Mouse (Mus musculus) large intestine, adult 2 months (tissue): ENCODE measurements around the gene Irx1. TPM values are rescaled to one million over a fixed set of nuclear protein-coding genes. Genes with fewer than 3 reads are reported as not detected.

Source experiments
- DNase-seq: peaks from one replicate; pipeline ENCODE4 v3.0.0-alpha.2; 2012; ENCODE audit warnings: low read depth, low spot score
- WGBS: fragments of 180-500 bp; shearing (Covaris S2); methylation state at CpG from one replicate; pipeline ENCODE4 v1.1.7; 2018; 5-methylcytosine and 5-hydroxymethylcytosine counted together
- polyA plus RNA-seq: library from polyadenylated mRNA; depleted of rRNA; stranded (reverse); fragments of >200 nt; gene quantifications from 2 replicates; pipeline ENCODE4 v1.2.3, GENCODE M21; 2012; rRNA removed

Irx1 gene
- not detected in 2 replicates for polyA plus RNA-seq

DNA sequence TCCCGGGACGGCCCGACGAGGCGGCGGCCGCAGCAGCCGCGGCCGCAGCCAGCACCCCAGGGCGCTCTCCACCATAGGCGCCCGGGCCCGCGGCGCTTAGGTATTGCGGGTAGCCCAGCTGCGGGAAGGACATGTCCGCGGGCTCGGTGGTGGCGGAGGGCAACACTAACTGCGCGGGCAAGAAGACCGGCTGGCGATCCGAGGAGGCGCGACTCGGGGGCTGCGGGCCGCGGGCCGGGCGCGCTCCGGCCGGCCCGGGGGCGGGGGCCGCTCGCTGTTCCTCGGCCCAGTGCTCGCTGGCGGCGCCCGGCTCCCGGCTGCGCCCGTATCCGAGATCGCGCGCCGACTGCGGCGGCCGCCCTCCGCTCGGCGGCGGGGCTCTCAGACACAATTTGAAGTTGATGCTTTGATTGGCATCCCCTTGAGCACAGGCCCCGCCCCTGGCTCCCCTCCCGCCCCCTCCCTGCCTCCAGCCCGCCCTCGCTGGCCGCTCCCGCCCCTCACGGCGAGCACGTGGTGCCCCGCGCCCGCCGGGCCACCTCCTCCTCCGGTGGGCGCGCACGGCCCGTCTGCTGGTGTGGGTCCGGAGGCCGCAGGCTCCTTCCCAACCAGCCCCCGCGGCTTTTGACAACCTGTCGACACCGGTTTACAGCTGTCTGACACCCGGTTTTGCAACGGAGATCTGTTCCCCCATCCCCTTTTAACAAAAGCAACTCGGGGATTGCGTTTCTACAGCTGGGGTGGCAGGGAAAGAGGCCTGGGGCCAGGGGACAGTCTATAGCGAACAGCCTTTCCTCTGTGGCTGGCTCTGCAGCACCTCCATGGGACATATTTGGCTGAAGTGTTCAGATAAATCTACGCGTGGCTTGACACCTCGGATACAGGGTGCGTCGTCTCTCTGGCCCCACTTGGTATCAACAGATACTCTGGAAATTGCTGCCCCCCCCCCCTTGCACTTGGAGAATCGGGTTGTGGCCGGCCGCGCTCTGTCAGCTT lies at the start of gene Irx1:
Gene Irx1 (minus strand): TSS at position 368 of the 996 bp plus-strand sequence.
- DNase-seq = no peak
- 3% methylated on average over 100 of the region's 100 CpGs for WGBS

DNA sequence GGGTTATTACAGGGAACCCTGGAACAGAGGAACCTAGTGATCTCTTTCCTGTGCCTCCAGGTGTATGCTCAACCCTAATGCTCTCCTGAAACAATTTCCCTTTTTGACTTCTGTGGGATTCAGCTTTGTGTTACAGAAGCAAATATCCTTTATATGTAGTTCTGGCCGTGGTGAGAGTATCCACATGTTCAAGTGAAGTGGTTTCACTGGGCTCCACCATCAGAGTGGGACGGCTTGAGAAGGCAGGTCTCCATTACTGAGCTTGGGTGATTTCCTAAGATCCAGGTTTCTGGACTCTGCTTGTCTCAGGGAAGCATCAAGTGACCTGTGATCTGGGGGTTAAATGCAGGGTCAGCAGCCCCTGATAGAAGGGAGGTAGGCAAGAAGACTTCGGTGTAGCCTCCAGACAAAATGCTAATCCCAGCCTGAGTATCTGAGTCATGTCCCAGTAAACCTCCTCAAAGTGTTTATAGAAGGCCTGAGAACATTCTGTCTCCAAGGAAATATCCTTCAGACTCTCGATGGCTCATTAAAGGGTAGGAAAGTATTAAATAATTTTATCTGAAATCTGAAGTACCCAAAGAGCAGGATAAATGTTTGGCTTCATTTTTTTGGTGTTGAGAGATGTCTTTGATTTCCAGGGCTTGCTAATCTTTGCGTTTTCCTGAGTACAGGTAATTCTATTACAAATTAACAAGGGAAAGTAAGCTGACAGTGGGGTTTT lies 16.6 kb upstream of the Irx1 start:
- 49% methylated on average over 5 of the region's 5 CpGs for WGBS
- no peak for DNase-seq

DNA sequence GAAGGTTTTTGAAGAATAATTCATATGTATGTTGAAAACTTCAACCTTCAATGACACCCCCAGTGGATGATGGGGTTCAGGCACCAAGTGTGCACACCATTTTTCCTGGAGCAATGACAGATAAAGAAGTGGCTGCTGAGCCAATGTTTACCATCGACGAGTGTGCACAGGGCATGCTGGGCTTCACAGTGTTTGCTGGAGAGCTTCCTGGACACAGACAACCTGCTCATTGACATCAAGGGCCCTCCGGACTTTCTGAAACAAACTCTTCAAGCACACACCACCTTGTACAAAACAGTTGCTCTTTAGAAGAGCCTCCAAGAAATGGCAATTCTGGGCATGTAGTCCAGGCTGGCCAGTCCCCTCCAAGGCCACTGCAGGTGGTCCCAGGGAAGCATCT lies 12.2 kb upstream of the Irx1 start:
- 54% methylated on average over 3 of the region's 3 CpGs for WGBS
- no peak for DNase-seq

DNA sequence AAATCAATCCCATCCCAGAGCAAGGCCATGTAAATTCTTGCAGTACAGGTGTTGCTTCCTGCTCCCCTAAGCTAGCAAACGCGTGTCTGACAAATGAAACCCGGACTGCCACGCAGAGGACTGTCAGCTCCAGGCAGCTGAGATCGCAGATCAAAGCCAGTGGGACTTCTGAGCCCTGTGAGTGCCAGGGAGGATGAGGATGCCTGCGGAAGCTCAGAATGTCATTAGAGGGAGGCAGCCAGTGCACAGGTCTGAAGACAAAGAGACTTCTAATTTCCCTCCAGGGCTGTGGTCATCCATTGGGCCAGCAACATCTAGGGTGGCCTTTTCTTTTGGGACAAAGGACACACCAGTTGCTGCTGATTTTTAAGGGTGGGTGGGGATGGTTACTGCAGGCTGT lies 4.8 kb upstream of the Irx1 start:
- DNase-seq = no peak
- 1% methylated on average over 6 of the region's 6 CpGs for WGBS

DNA sequence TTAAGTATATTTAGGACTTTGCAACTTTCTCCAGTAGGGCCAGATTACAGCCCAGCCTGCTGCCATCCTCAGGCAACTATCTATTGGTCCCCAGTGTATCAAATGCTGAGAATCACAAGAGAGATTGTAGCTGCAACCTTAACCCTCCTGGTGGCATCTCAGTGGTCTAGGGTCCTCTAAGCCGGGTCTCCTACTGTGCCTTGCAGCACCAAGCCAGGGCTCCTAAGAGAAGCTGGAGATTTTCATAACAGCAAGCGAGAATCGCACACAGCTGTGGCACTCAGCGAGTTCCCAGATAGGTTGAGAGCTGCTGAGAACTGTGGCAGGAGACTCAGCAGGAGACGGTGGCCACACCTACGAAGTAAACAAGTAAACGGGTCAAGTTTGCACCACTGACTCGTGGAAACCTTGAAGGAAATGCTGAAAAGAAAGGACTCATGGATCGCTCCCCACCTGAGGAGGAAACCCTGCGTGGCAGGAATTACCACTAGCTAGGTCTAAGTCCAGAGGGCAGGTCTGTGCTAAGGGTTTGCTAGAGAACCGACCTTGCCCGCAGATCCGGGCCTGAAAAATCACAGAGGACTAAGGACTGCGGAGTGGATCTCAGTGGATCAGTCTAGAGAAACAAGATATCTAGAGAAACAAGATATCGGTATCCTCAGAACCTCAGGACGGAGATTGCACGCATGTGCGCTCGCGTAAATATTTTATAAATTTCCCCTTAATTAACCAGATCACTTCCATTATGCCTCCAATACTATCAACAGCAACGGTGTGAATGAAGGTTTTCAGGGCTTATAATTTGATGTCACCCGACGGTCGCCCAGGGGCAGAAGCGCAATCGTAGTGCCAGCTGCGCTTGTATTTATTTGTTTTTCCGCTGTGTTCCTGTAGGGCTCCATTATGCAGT lies 4.1 kb upstream of the Irx1 start:
- no peak for DNase-seq
- WGBS = 4% methylated on average over 28 of the region's 28 CpGs

DNA sequence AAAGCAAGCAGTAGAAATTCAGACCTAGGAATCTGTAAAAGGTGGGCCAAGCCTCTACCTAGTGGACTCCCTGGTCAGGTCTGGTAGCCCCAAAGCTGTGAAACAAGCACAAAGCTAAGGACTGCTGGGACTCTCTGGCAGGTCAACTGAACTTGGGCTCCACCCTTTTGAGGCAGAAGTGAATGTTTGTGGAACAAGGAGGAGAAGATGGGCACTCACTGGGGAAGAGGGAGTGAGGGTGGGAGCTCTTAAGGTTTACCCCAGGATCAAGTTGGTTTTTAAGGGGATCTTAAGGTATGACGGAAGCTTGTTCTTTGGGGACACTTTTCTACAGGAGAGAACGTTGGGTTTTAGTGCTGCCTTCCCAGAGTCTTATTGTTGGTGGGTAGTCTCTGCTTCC lies 3.1 kb upstream of the Irx1 start:
- no peak for DNase-seq
- 32% methylated on average over 2 of the region's 2 CpGs for WGBS

DNA sequence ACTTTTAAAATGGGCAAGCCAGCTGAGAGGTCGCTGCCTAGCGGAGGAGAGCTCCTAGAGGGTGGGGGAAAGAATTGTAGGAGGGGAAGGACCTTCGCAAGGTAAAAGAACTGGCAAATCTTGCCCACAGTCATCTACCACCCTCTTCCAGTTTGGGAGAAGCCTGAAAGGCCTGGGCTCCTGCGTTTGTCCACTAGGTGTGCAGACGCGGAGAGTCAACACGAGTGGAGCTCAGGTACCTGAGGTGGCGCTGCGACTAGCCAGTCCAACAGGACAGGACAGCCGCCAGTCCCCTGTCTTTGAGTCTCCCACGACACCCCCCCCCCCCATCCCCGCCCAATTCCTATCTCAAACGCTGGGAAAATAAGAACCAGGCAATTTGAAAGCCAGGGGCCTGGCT lies 843 bp upstream of the Irx1 start:
- 4% methylated on average over 13 of the region's 13 CpGs for WGBS
- no peak for DNase-seq

DNA sequence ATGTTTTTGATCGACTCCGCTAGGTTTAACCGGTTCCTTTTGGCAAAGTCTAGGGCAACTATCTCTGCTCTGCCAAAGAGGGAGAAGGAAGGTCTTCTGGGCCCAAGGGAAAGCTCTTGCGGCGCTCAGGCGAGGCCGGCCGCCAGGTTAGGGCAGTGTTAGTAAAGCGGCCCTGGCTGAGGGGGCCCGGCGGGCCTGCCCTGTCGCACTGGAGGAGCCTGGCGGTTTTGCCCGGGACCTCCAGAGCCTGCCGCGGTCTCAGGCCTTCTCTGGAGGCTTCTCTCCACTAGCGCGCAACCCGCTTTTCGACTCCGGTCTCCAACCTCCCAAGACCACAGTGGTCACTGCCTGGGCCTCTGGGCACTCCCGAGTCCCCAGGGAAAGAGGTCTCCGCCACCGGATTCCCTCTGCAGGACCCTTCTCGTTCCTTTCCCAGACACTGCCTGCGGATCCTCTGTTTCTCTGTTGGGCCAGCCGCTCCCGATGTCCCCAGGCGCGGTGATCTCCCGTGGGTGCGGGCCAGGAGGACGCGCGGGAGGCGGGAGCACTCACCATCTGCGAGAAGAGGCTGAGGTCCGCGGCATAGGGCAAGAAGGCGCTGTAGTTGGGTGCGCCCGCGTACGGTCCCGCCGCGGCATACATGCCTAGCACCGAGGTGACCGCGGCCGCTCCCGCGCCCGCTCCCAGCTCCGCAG lies 715 bp downstream of the Irx1 start:
- DNase-seq = no peak
- WGBS = 3% methylated on average over 55 of the region's 55 CpGs

DNA sequence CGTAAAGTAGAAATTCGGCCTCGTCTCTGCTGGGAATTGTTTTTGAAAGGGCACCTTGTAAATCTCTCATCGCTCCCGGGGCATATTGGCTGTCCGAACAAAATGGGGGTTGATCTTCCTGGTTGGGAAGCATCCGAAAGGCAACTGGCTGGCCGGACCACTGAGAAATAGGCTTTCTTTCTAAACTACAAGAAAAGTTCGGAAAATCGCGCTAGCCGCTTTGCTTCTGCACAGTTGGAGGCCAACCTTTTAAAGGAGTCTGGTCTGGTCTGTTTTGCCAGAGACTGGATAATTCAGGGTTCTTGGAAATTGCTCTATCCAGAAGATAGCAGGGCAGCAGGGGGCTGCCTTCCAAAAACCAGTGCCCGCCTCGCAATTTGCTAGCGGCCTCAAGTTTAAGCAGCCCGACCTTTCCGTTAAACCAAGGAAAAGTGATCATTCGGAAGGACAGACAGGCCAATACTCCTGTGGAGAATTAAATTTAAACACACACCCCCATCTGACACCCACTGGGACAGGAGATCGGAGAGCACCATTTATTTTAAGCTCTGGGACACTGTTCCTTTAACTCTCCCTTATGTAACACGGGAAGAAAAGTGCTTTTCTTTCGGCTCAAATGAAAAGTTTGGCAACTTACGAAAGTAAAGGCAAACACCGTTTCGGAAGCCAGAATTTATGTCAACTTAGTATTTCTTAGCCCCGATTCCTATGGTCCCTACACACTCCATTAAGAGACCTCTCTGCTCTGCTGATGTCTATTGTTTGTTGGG lies 1.4 kb downstream of the Irx1 start:
- no peak for DNase-seq
- WGBS = 6% methylated on average over 25 of the region's 25 CpGs

DNA sequence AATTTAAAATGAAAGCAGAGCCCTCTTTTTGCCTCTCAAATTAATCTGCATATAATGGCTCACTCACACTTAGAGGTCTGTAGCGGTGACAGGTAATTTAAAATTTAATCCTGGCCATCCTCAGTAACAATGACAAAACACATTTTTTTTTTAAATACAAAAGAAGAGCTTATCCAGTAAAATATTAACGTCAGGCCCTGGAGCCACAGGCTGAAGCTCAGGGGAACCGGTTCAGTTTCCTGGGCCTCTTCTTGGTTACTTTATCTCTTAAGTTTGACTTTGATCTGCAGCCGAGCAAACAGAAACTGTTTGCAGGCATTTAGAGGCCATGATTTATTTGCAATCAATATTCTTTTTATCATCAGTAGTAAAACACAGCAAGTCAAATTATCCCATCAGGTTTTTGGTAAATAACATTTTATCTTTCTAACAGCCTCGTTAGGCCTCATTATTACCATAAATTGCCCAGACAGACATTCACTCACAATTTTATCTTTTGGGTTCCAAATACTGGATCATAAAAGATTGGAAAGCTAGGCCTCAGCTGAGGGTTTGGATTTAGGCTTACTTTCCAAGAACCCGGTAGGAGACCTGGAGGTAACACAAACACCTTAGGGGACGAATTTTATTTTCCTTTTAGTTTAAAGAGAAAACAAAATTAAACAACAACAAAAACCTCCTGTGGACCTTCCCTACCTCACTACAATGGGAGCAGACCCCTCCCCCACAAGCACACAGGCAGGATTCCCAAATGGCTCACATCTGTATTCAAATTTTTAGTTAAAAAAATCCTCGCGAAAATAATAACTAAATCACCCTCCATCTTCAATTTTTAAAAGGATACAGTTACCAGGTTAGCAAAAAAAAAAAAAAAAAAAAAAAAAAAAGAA lies 2.4 kb downstream of the Irx1 start:
- no peak for DNase-seq
- WGBS = 17% methylated on average over 9 of the region's 9 CpGs

DNA sequence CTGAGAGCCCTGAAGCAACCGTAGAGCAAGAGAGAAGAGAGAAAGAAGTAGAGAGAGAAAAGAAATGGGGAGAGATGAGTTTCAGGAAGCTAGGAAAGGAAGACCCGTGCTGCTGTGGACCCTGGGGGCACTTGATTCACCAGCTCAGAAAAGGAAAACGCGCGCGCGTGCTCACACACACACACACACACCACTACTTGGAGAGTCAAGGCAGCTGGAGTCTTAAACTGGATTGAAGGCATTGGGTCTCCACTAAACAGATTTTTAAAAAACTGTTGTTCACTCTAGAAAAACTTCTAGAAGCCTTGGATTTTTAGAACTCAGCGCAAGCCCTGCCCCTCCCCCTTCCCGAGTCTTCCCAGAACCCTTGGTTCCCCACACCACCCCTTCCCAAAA lies 3.2 kb downstream of the Irx1 start:
- no peak for DNase-seq
- WGBS = 9% methylated on average over 9 of the region's 9 CpGs

DNA sequence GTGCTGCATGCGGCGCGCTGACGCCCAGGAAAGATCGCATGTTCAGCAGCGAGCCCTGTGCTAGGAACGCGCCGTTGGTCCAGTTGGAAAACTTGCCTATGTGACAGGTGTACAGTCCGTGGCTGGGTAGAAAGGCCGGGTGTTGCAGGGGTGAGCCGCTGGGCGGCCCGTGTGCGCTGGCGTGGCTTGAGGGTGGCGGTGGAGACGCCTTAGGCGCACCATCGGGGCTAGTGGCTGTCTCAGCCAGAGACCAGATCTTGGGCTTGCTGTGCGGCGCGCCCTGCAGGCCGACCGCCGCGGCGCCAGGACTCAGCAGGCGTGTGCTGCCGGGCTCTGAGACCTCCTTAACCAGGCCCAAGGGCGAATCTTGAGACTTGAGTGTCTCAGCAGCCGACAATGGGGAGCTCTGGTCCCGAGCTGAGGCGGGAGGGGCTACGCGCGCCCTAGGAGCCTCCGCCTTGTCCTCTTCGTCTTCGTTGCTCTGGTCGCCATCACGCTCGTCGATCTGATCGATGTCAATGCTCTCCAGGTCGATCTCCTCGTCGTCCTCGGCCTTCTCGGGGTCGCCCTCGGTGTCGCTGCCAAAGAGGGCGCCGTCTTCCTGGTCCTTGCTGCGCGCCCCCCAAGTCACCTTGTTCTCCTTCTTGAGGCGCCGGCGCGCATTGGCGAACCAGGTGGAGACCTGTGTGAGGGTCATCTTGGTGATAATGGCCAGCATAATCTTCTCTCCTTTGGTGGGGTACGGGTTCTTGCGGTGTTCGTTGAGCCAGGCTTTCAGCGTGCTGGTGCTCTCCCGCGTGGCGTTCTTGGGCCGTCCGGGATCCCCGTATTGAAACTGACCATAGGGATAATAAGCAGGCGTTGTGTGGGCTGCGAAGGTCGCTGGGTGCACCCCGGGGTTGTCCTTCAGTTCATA lies 3.9 kb downstream of the Irx1 start:
- no peak for DNase-seq
- 4% methylated on average over 76 of the region's 76 CpGs for WGBS

DNA sequence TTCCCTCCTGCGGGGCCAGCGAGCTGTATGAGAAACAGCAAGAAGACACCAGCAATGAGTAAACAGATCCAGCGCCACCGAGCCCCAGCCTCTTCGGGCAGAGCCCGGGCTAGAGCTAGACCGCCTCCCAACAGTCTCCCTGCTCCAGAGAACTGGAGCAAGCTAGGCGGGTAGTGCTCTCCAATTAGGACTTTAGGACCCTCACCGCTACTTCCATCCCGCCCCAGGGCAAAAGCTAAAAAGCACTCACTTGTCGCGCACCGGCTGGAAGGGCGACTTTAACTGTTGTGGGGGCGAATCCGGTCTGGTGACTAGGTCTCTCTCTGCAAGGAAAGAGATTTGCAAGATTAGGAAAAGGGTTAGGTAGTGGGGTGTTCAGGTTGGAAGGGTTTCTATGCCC lies 4.9 kb downstream of the Irx1 start:
- DNase-seq = no peak

DNA sequence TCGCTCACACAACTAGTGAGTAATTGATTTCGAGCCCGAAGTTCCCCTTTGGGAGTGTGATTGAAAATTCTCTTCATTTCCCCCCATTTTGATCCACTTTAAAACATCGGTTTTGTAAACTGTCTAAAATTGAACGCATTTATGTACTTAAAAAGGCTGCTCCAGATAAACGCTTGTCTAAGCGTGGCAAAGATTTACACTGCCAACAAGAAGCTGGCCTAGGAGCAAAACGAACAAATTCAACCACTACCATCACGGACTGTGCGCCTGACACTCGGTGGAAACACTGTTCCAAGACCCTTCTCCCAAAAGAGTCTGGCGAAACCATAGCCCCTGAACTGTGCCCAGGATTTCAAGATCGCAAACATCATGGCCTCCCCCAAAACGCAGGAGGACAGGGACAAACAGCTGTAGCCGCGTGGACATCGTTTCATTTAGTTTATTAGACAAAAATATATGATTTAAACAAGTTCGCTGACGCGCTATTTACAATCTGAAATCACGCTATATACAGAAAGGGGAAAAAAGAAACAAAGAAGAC lies 5.6 kb downstream of the Irx1 start:
- no peak for DNase-seq

More for the DNA sequence above, 4.9 kb downstream of the Irx1 start:
- WGBS = 4% methylated on average over 16 of the region's 16 CpGs

DNA sequence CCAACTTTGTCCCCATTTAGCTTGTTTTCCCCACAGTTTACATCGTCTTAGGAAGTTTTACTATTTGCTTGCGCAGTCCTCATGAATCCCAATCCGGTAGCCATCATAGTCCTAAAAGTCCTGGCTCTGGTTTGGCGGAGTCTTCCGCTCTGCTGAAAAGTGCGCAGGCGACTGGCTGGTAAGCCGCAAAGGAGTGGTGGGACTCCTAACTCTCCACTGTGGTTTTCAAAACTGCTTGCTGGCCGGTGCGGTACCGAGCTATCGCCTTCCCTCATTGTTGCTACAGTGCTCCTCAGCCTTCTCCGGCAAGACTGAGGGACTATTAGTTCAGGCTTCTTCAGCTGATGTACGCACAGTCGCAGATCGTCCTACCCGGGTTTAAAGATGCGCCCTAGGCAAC lies 6.4 kb downstream of the Irx1 start:
- WGBS = 9% methylated on average over 18 of the region's 18 CpGs
- no peak for DNase-seq

More for the DNA sequence above, 5.6 kb downstream of the Irx1 start:
- WGBS = 7% methylated on average over 21 of the region's 21 CpGs

DNA sequence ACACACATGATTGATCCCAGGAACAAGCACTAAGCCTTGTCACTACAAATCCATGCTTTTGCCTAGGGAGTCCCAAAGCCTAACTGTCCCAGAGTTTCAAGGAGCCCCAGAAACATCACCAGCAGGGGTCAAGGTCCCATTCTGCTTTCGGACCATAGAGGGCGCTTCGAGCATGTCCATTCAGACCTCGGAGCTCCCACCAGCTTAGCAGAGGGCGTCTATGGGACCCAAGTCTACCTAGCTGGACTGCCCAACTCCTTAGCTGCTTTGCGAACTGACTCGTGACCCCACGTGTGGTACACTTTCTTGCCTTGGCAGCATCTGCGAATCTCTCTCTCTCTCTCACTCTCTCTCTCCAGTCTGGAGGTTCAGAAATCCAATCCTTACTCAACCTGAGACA lies 7.0 kb downstream of the Irx1 start:
- WGBS = 6% methylated on average over 9 of the region's 9 CpGs
- DNase-seq = no peak
